Mouse (Mus musculus): ENCODE data around the gene Col4a2. TPM values are rescaled to one million over a fixed set of nuclear protein-coding genes. Genes with fewer than 3 reads are reported as not detected.

The Col4a2 gene
- polyA plus RNA-seq, 1 experiment from 2014 or later = 117 TPM

DNA sequence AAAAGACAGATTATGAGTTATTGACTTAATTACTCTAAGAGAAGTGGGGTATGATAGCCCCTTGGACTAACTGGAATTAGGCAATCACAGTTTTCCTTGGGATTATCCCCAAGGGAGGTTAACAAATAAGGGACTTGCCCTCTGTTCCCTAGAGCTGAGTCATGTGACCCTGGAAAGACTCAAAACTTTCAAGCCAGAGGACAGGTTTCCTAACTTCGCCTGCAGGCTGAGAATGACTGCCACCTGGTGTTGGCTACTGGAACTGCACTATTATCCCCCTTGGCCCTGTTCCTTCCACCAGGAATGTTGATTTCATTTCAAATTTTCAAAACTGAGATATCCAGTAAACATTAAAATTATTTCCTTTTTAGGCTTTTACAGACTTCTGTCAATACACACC is 80.1 kb downstream of the Col4a2 start:
- Histone ChIP-seq H3K36me3 (ENCODE audit: control insufficient read depth, insufficient read depth, low read length) (peaks cover 4% of the 10 kb centered on the region; the same call in 1 of the 2 replicates), H3K9ac (ENCODE audit: low read length) (peak overlapping the region; percentile 16), H3K4me2 (ENCODE audit: low read depth, low read length) (no peak overlapping the region), H3K4me1 (replicated peaks; ENCODE audit: control insufficient read depth, insufficient read depth, low read length) (peaks cover 45% of the 10 kb centered on the region), H3K9me3 (ENCODE audit: control insufficient read depth, low read length) (peaks cover 3% of the 10 kb centered on the region; the same call in 1 of the 2 replicates), H3K27me3 (ENCODE audit: control insufficient read depth, insufficient read depth, low read depth, low read length) (no peaks in the 10 kb centered on the region), H3K27ac (ENCODE audit: low read length) (peak overlapping the region; percentile 97), H3K4me3 (ENCODE audit: low read length) (no peak overlapping the region)
- 4% methylated on average over 1 of the region's 1 CpGs for WGBS
- ATAC-seq (ENCODE audit: low read depth) = peak; percentile 60

DNA sequence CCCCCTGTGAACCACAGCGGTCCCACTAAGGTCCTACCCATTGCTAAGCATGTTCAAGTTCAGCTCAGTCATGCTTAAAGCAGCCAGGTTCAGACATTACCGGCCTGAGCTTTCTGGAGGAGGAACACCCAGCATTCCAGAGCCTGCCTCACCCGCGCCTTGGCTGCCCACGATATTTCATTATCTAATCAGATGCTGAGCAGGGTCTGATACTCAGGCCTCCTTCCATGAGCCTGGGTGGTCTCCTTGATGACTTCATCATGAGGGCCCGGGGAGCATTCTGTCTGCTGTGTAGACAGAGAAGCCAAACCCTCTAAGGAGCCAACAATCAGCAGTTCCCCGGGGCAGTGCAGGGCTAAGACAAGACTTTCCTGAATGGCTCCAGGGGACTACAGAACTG is 80.6 kb downstream of the Col4a2 start:
- H3K4me2 ChIP-seq (ENCODE audit: low read depth, low read length) = 0 out of 2 replicates have a peak overlapping the region, but pooled peaks have one; percentile 16
- H3K4me3 ChIP-seq (ENCODE audit: low read length) = no peak overlapping the region
- 12% methylated on average over 7 of the region's 7 CpGs for WGBS
- H3K36me3 ChIP-seq (ENCODE audit: control insufficient read depth, insufficient read depth, low read length) = peaks cover 4% of the 10 kb centered on the region; the same call in 1 of the 2 replicates
- H3K27ac ChIP-seq (ENCODE audit: low read length) = peak overlapping the region; percentile 97
- H3K27me3 ChIP-seq (ENCODE audit: control insufficient read depth, insufficient read depth, low read depth, low read length) = no peaks in the 10 kb centered on the region
- H3K9ac ChIP-seq (ENCODE audit: low read length) = peak overlapping the region; percentile 16
- ATAC-seq (ENCODE audit: low read depth) = peak; percentile 58
- peaks cover 3% of the 10 kb centered on the region; the same call in 1 of the 2 replicates for H3K9me3 ChIP-seq (ENCODE audit: control insufficient read depth, low read length)
- H3K4me1 ChIP-seq (replicated peaks; ENCODE audit: control insufficient read depth, insufficient read depth, low read length) = peaks cover 45% of the 10 kb centered on the region

GRCm38 (mm10) chr8:11393607-11394006 is 81.0 kb downstream of the Col4a2 start:
- Histone ChIP-seq H3K4me1 (replicated peaks; ENCODE audit: control insufficient read depth, insufficient read depth, low read length) (peaks cover 45% of the 10 kb centered on the region), H3K27me3 (ENCODE audit: control insufficient read depth, insufficient read depth, low read depth, low read length) (no peaks in the 10 kb centered on the region), H3K36me3 (ENCODE audit: control insufficient read depth, insufficient read depth, low read length) (peaks cover 4% of the 10 kb centered on the region; the same call in 1 of the 2 replicates), H3K9ac (ENCODE audit: low read length) (peak overlapping the region; percentile 60), H3K27ac (ENCODE audit: low read length) (peak overlapping the region; percentile 97), H3K4me3 (ENCODE audit: low read length) (no peak overlapping the region), H3K9me3 (ENCODE audit: control insufficient read depth, low read length) (peaks cover 3% of the 10 kb centered on the region; the same call in 1 of the 2 replicates), H3K4me2 (ENCODE audit: low read depth, low read length) (peak overlapping the region; percentile 28; the same call in 1 of the 2 replicates)
- 9% methylated on average over 8 of the region's 8 CpGs for WGBS
- ATAC-seq (ENCODE audit: low read depth) = peak; percentile 53

- Histone ChIP-seq H3K4me2 (ENCODE audit: low read depth, low read length) (no peak overlapping the region), H3K9ac (ENCODE audit: low read length) (0 out of 2 replicates have a peak overlapping the region, but pooled peaks have one; percentile 24), H3K4me3 (ENCODE audit: low read length) (no peak overlapping the region), H3K27me3 (ENCODE audit: control insufficient read depth, insufficient read depth, low read depth, low read length) (no peaks in the 10 kb centered on the region), H3K27ac (ENCODE audit: low read length) (peak overlapping the region; percentile 97), H3K9me3 (ENCODE audit: control insufficient read depth, low read length) (peaks cover 3% of the 10 kb centered on the region; the same call in 1 of the 2 replicates), H3K36me3 (ENCODE audit: control insufficient read depth, insufficient read depth, low read length) (peaks cover 4% of the 10 kb centered on the region; the same call in 1 of the 2 replicates), H3K4me1 (replicated peaks; ENCODE audit: control insufficient read depth, insufficient read depth, low read length) (peaks cover 51% of the 10 kb centered on the region)
- 36% methylated on average over 9 of the region's 9 CpGs for WGBS
- peak; percentile 9; the same call in 1 of the 2 replicates for ATAC-seq (ENCODE audit: low read depth)
Observed at GRCm38 (mm10) chr8:11394773-11395172, 82.2 kb downstream of the Col4a2 start.

DNA sequence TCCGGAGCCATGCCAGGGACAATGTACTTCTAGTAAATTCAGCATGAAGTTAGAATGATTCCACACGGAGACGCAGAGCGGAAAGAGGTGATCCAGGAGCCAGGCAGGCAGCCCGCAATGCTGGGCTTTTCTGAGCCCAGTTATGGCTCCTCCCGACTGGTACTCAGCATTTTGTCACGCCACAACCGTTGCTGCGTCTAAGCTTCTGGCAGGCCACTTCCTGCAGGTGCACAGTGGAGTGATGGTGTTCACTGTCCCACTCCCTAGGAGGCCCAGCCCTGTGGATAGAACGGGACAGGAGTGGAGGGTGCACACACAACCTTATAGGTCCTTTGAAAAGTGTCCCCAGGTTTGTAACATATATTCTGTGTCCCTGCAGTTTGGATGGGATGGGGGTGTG is 83.0 kb downstream of the Col4a2 start:
- 58% methylated on average over 10 of the region's 10 CpGs for WGBS
- Histone ChIP-seq H3K27me3 (ENCODE audit: control insufficient read depth, insufficient read depth, low read depth, low read length) (no peaks in the 10 kb centered on the region), H3K36me3 (ENCODE audit: control insufficient read depth, insufficient read depth, low read length) (peaks cover 4% of the 10 kb centered on the region; the same call in 1 of the 2 replicates), H3K4me1 (replicated peaks; ENCODE audit: control insufficient read depth, insufficient read depth, low read length) (peaks cover 59% of the 10 kb centered on the region), H3K27ac (ENCODE audit: low read length) (peak overlapping the region; percentile 97), H3K4me2 (ENCODE audit: low read depth, low read length) (no peak overlapping the region), H3K4me3 (ENCODE audit: low read length) (no peak overlapping the region), H3K9me3 (ENCODE audit: control insufficient read depth, low read length) (peaks cover 3% of the 10 kb centered on the region; the same call in 1 of the 2 replicates), H3K9ac (ENCODE audit: low read length) (0 out of 2 replicates have a peak overlapping the region, but pooled peaks have one; percentile 18)
- ATAC-seq (ENCODE audit: low read depth) = no peak

GRCm38 (mm10) chr8:11396111-11396510 is 83.5 kb downstream of the Col4a2 start:
- peaks cover 3% of the 10 kb centered on the region; the same call in 1 of the 2 replicates for H3K9me3 ChIP-seq (ENCODE audit: control insufficient read depth, low read length)
- peak overlapping the region; percentile 29; the same call in 1 of the 2 replicates for H3K9ac ChIP-seq (ENCODE audit: low read length)
- H3K4me1 ChIP-seq (replicated peaks; ENCODE audit: control insufficient read depth, insufficient read depth, low read length) = peaks cover 63% of the 10 kb centered on the region
- WGBS = 32% methylated on average over 7 of the region's 7 CpGs
- H3K36me3 ChIP-seq (ENCODE audit: control insufficient read depth, insufficient read depth, low read length) = peaks cover 1% of the 10 kb centered on the region; the same call in 1 of the 2 replicates
- peak overlapping the region; percentile 97 for H3K27ac ChIP-seq (ENCODE audit: low read length)
- no peak overlapping the region for H3K4me2 ChIP-seq (ENCODE audit: low read depth, low read length)
- peak; percentile 18; the same call in 1 of the 2 replicates for ATAC-seq (ENCODE audit: low read depth)
- H3K4me3 ChIP-seq (ENCODE audit: low read length) = no peak overlapping the region
- H3K27me3 ChIP-seq (ENCODE audit: control insufficient read depth, insufficient read depth, low read depth, low read length) = no peaks in the 10 kb centered on the region

GRCm38 (mm10) chr8:11397126-11397525 is 84.5 kb downstream of the Col4a2 start:
- peaks cover 4% of the 10 kb centered on the region; the same call in 1 of the 2 replicates for H3K36me3 ChIP-seq (ENCODE audit: control insufficient read depth, insufficient read depth, low read length)
- H3K27me3 ChIP-seq (ENCODE audit: control insufficient read depth, insufficient read depth, low read depth, low read length) = no peaks in the 10 kb centered on the region
- 68% methylated on average over 9 of the region's 9 CpGs for WGBS
- H3K4me2 ChIP-seq (ENCODE audit: low read depth, low read length) = no peak overlapping the region
- no peaks in the 10 kb centered on the region for H3K9me3 ChIP-seq (ENCODE audit: control insufficient read depth, low read length)
- H3K4me1 ChIP-seq (replicated peaks; ENCODE audit: control insufficient read depth, insufficient read depth, low read length) = peaks cover 63% of the 10 kb centered on the region
- H3K27ac ChIP-seq (ENCODE audit: low read length) = peak overlapping the region; percentile 15; the same call in 1 of the 2 replicates
- no peak overlapping the region for H3K9ac ChIP-seq (ENCODE audit: low read length)
- ATAC-seq (ENCODE audit: low read depth) = no peak
- no peak overlapping the region for H3K4me3 ChIP-seq (ENCODE audit: low read length)

- 21% methylated on average over 8 of the region's 8 CpGs for WGBS
- Histone ChIP-seq H3K4me1 (replicated peaks; ENCODE audit: control insufficient read depth, insufficient read depth, low read length) (peaks cover 40% of the 10 kb centered on the region), H3K9ac (ENCODE audit: low read length) (peak overlapping the region; percentile 31; the same call in 1 of the 2 replicates)
Observed at GRCm38 (mm10) chr8:11399706-11400105, 87.1 kb downstream of the Col4a2 start.

GRCm38 (mm10) chr8:11400244-11400643 is 87.6 kb downstream of the Col4a2 start:
- Histone ChIP-seq H3K9ac (ENCODE audit: low read length) (peak overlapping the region; percentile 32; the same call in 1 of the 2 replicates), H3K4me2 (ENCODE audit: low read depth, low read length) (no peak overlapping the region), H3K27me3 (ENCODE audit: control insufficient read depth, insufficient read depth, low read depth, low read length) (no peaks in the 10 kb centered on the region), H3K27ac (ENCODE audit: low read length) (peak overlapping the region; percentile 89), H3K4me3 (ENCODE audit: low read length) (no peak overlapping the region), H3K36me3 (ENCODE audit: control insufficient read depth, insufficient read depth, low read length) (peaks cover 15% of the 10 kb centered on the region), H3K4me1 (replicated peaks; ENCODE audit: control insufficient read depth, insufficient read depth, low read length) (peaks cover 40% of the 10 kb centered on the region), H3K9me3 (ENCODE audit: control insufficient read depth, low read length) (no peaks in the 10 kb centered on the region)
- 34% methylated on average over 8 of the region's 8 CpGs for WGBS
- peak; percentile 60 for ATAC-seq (ENCODE audit: low read depth)

More at GRCm38 (mm10) chr8:11399706-11400105, 87.1 kb downstream of the Col4a2 start:
- Histone ChIP-seq H3K36me3 (ENCODE audit: control insufficient read depth, insufficient read depth, low read length) (peaks cover 15% of the 10 kb centered on the region), H3K27ac (ENCODE audit: low read length) (peak overlapping the region; percentile 89), H3K4me3 (ENCODE audit: low read length) (no peak overlapping the region), H3K27me3 (ENCODE audit: control insufficient read depth, insufficient read depth, low read depth, low read length) (no peaks in the 10 kb centered on the region), H3K4me2 (ENCODE audit: low read depth, low read length) (no peak overlapping the region), H3K9me3 (ENCODE audit: control insufficient read depth, low read length) (no peaks in the 10 kb centered on the region)
- ATAC-seq (ENCODE audit: low read depth) = peak; percentile 34

Measured in lung, embryonic 16.5 days (tissue).